Mouse (Mus musculus) cortical plate, adult 2 months (tissue): ENCODE data around the gene Rarg. TPM values are rescaled to one million over a fixed set of nuclear protein-coding genes. Genes with fewer than 3 reads are reported as not detected.

ENCODE experiments used
- H3K27ac ChIP-seq: fragments of 200-500 bp; 2 replicates; pipeline ENCODE4 v1.5.1; 2012; ENCODE audit warnings: low read length, control low read depth, inconsistent platforms; ENCODE audit not compliant: insufficient read depth
- H3K4me1 ChIP-seq: fragments of 200-500 bp; 2 replicates; pipeline ENCODE4 v1.6.1; 2011; ENCODE audit warnings: low read length; ENCODE audit not compliant: control insufficient read depth, insufficient read depth
- H3K4me3 ChIP-seq: fragments of 200-500 bp; 2 replicates; pipeline ENCODE4 v1.5.1; 2011; ENCODE audit warnings: mild to moderate bottlenecking, low read length, control low read depth; ENCODE audit not compliant: insufficient read depth
- CTCF ChIP-seq: fragments of 200-500 bp; IDR thresholded peaks from 2 replicates; pipeline ENCODE4 v1.5.1; 2011; ENCODE audit warnings: mild to moderate bottlenecking, control low read depth, low read length; ENCODE audit not compliant: insufficient read depth; ENCODE audit errors: extremely low read depth
- POLR2A ChIP-seq: fragments of 200-500 bp; IDR thresholded peaks from 2 replicates; pipeline ENCODE4 v1.6.1; 2011; ENCODE audit warnings: mild to moderate bottlenecking, low read length, control low read depth; ENCODE audit not compliant: insufficient read depth; ENCODE audit errors: extremely low read depth
- polyA plus RNA-seq: library from polyadenylated mRNA; depleted of rRNA; stranded (reverse); fragments of >200 nt; gene quantifications from 2 replicates; pipeline ENCODE4 v1.2.3, GENCODE M21; 2012; rRNA removed

Rarg gene
- polyA plus RNA-seq, 1 experiment: 12.3 TPM

- Histone ChIP-seq H3K27ac (no peak overlapping the region), H3K4me3 (no peak overlapping the region), H3K4me1 (no peaks in the 10 kb centered on the region)
- no peak for TF ChIP-seq CTCF
Measured at GRCm38 (mm10) chr15:102194439-102194838, 62.9 kb downstream of the Rarg start.

GRCm38 (mm10) chr15:102193652-102194051, 63.7 kb downstream of the Rarg start:
- no peak overlapping the region for H3K27ac ChIP-seq
- TF ChIP-seq POLR2A (no peak), CTCF (no peak)
- H3K4me1 ChIP-seq: no peaks in the 10 kb centered on the region
- no peak overlapping the region for H3K4me3 ChIP-seq

- no peaks in the 10 kb centered on the region for H3K4me1 ChIP-seq
- no peak overlapping the region for H3K27ac ChIP-seq
- TF ChIP-seq POLR2A (no peak), CTCF (no peak)
- no peak overlapping the region for H3K4me3 ChIP-seq
Measured at GRCm38 (mm10) chr15:102192820-102193386, 64.4 kb downstream of the Rarg start.

GRCm38 (mm10) chr15:102192271-102192812, 65.0 kb downstream of the Rarg start:
- TF ChIP-seq POLR2A (no peak), CTCF (no peak)
- Histone ChIP-seq H3K4me1 (no peaks in the 10 kb centered on the region), H3K27ac (no peak overlapping the region), H3K4me3 (no peak overlapping the region)

- TF ChIP-seq CTCF (no peak), POLR2A (no peak)
- H3K27ac ChIP-seq: no peak overlapping the region
- no peak overlapping the region for H3K4me3 ChIP-seq
- H3K4me1 ChIP-seq: no peaks in the 10 kb centered on the region
Measured at GRCm38 (mm10) chr15:102191699-102192098, 65.6 kb downstream of the Rarg start.

GRCm38 (mm10) chr15:102188883-102189282, 68.4 kb downstream of the Rarg start:
- Histone ChIP-seq H3K4me3 (no peak overlapping the region), H3K4me1 (no peaks in the 10 kb centered on the region), H3K27ac (no peak overlapping the region)
- TF ChIP-seq CTCF: no peak
- no peak for TF ChIP-seq POLR2A

GRCm38 (mm10) chr15:102188096-102188495, 69.2 kb downstream of the Rarg start:
- TF ChIP-seq POLR2A (no peak), CTCF (no peak)
- Histone ChIP-seq H3K27ac (no peak overlapping the region), H3K4me3 (no peak overlapping the region), H3K4me1 (no peaks in the 10 kb centered on the region)

- Histone ChIP-seq H3K27ac (no peak overlapping the region), H3K4me1 (no peaks in the 10 kb centered on the region), H3K4me3 (no peak overlapping the region)
- TF ChIP-seq CTCF: no peak
- no peak for TF ChIP-seq POLR2A
Measured at GRCm38 (mm10) chr15:102186239-102186638, 71.1 kb downstream of the Rarg start.

Other genes with a start within 250 kb of the Rarg start
- 0.30 and 0.46 TPM in 2 replicates for gene Krt18, start 229.3 kb downstream of the Rarg start, polyA plus RNA-seq
- 100 and 107 TPM in 2 replicates for gene Eif4b, start 183.7 kb downstream of the Rarg start, polyA plus RNA-seq
- gene Tns2, start 157.1 kb downstream of the Rarg start, polyA plus RNA-seq: 19.4 and 20.5 TPM in 2 replicates
- 152 and 156 TPM in 2 replicates for gene Spryd3, start 121.3 kb downstream of the Rarg start, polyA plus RNA-seq
- 69.5 and 71.7 TPM in 2 replicates for gene Igfbp6, start 113.2 kb downstream of the Rarg start, polyA plus RNA-seq
- gene Soat2, start 107.0 kb downstream of the Rarg start, polyA plus RNA-seq: 0.17 and 0.28 TPM in 2 replicates
- 51.3 and 57.6 TPM in 2 replicates for gene Zfp740, start 54.3 kb downstream of the Rarg start, polyA plus RNA-seq
- 34.6 and 39.7 TPM in 2 replicates for gene Csad, start 52.8 kb downstream of the Rarg start, polyA plus RNA-seq
- gene Itgb7, start 25.6 kb downstream of the Rarg start, polyA plus RNA-seq: 0.86 and 1.5 TPM in 2 replicates
- 0.04 and 0.15 TPM in 2 replicates for gene Gm9918, start 13.0 kb upstream of the Rarg start, polyA plus RNA-seq
- 54.0 and 55.5 TPM in 2 replicates for gene Mfsd5, start 21.9 kb upstream of the Rarg start, polyA plus RNA-seq
- gene Espl1, start 38.7 kb upstream of the Rarg start, polyA plus RNA-seq: 0.52 and 1.6 TPM in 2 replicates
- gene Pfdn5, start 68.6 kb upstream of the Rarg start, polyA plus RNA-seq: 466 and 495 TPM in 2 replicates
- gene Myg1, start 74.2 kb upstream of the Rarg start, polyA plus RNA-seq: 87.0 and 92.7 TPM in 2 replicates
- 20.2 and 23.2 TPM in 2 replicates for gene Aaas, start 93.3 kb upstream of the Rarg start, polyA plus RNA-seq
- 1.6 and 2.3 TPM in 2 replicates for gene Sp7, start 109.7 kb upstream of the Rarg start, polyA plus RNA-seq
- 10.3 and 10.5 TPM in 2 replicates for gene Sp1, start 148.6 kb upstream of the Rarg start, polyA plus RNA-seq
- gene Amhr2, start 187.8 kb upstream of the Rarg start, polyA plus RNA-seq: 1.2 and 1.4 TPM in 2 replicates
- gene Prr13, start 201.5 kb upstream of the Rarg start, polyA plus RNA-seq: 85.6 and 90.3 TPM in 2 replicates
- gene Pcbp2, start 213.0 kb upstream of the Rarg start, polyA plus RNA-seq: 415 and 432 TPM in 2 replicates
- not detected in 2 replicates for gene Gm10337, start 246.2 kb upstream of the Rarg start, polyA plus RNA-seq